Mouse (Mus musculus) G1E (cell line): ENCODE data around the gene Gm9508.

Experiments used
- CTCF ChIP-seq: IDR thresholded peaks from 2 replicates; pipeline ENCODE4 v1.5.1; 2012; ENCODE audit warnings: low read depth, low read length, inconsistent platforms, mixed read lengths
- GATA1 ChIP-seq: IDR thresholded peaks from 2 replicates; pipeline ENCODE4 v1.6.1; 2012; ENCODE audit warnings: borderline replicate concordance, low read length, inconsistent platforms, mixed read lengths
- POLR2AphosphoS5 ChIP-seq: IDR thresholded peaks from 2 replicates; pipeline ENCODE4 v1.6.1; 2012; ENCODE audit warnings: low read depth, low read length, inconsistent platforms; ENCODE audit not compliant: insufficient replicate concordance
- TAL1 ChIP-seq: conservative IDR thresholded peaks from 2 replicates; pipeline ENCODE4 v1.6.1; 2012; ENCODE audit warnings: low read depth, low read length, inconsistent platforms, mixed read lengths

DNA sequence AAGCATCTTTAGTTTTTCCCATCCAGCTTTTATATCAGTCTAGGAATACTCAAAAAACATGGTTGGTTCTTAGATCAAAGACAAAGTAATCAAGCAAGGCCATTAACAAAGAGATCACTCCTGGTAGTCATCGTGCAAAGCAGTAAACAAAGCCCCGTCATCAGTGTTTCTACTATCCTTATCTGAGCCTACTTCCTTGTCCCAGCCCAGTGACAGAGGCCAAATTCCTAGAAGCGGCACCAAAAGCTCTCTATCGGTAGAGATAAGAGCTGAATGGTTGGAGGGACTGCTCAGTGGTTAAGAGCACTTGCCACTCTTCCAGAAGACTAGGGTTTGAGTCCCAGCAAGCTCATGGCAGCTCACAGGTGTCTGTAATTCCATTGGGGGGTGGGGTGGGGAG, 25.5 kb downstream of the Gm9508 start:
- TF ChIP-seq CTCF: no peak
- no peak for TF ChIP-seq GATA1
- TF ChIP-seq POLR2AphosphoS5: no peak
- peak; percentile 52 for TF ChIP-seq TAL1
